Mouse (Mus musculus) gastrocnemius, postnatal 14 days (tissue): ENCODE data around the gene Kif27. TPM values are rescaled to one million over a fixed set of nuclear protein-coding genes. Genes with fewer than 3 reads are reported as not detected.
"Not testable (repeated sequence)": the region's sequence is repeated elsewhere in the genome, so short reads cannot be mapped to it uniquely, and the experiment has no call there.

Experiments used
- DNase-seq: peaks from one replicate; pipeline ENCODE4 v3.0.0; 2021; ENCODE audit warnings: mixed read lengths
- intact Hi-C: fragments of 180-260 bp; cut with DNase I; formaldehyde crosslinking; loops from one replicate; pipeline ENCODE4 v1.15.1; 2025; ENCODE audit warnings: low total_unique reads
- total RNA-seq, 2 experiments: library from RNA; stranded (reverse); gene quantifications; 2 replicates each; pipeline ENCODE4 v1.2.3; 2021

The Kif27 gene
- total RNA-seq, 2 experiments from 2014 or later = 0.07 to 0.33 TPM

- no peak for DNase-seq
- intact Hi-C loops = no loop called here
These were observed 8.7 kb upstream of the Kif27 start for GRCm38 (mm10) chr13:58367641-58368040.

DNA sequence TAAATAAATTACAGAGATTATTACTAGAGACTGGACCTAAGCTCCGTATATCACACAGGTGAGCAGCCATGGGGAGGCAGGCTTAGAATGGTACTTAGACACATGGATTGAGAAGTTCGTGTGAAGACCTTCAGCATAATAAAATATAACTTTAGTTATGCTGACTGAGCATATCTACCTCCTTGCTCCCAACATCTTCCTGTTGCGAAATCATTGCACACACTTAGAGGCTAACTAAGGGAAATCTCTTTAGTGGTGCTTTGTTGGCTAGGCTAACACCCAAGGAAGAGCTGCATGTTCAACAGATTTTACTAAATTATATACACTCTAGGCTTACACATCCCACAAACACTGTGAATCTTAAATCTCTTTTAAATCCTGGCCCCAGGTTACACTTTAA lies 7.5 kb upstream of the Kif27 start:
- no peak for DNase-seq
- intact Hi-C loops = no loop called here

DNA sequence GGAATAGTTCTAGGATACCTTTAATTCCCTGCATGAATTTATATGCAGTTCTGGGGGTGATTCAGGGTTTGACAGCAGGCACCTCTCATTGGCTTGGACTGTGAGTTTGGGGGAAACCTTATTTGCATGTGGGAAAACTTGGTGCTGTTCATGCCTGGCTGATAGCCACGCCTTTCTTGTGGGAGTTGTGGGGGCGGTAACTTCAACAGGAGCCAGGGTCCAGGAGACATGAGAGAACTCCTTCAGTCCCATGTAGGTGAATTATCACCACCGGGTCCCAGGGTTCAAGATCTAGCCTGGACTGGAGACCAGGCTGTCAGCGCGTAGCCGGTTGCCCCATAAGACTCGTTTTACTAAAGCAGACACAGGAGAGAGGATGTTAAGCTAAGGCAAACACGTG lies 6.3 kb upstream of the Kif27 start:
- DNase-seq, intact Hi-C loops: not testable (repeated sequence)

GRCm38 (mm10) chr13:58364353-58365175 lies 5.6 kb upstream of the Kif27 start:
- DNase-seq = no peak
- intact Hi-C loops = no loop called here

DNA sequence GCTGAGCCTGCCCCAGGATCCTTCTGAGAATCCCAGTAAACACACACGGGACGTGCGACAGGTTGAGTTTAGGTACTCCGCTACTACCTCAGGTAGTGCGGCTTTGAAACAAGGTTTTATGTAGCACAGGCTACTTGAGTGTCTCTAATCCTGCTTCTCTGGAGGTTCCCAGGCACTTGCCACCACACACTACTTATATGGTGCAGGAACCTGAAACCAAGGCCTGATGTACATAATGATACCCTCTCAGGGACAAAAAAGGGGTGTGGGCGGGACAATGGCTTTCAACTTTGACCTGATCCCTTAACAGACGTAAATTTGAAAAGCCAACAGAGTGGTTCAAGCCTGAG lies 357 bp upstream of the Kif27 start:
- DNase-seq = no peak
- intact Hi-C loops = no loop called here

GRCm38 (mm10) chr13:58352996-58353395 lies 5.9 kb downstream of the Kif27 start:
- no peak for DNase-seq
- intact Hi-C loops = no loop called here

GRCm38 (mm10) chr13:58350606-58351005 lies 8.3 kb downstream of the Kif27 start:
- intact Hi-C loops = no loop called here

DNA sequence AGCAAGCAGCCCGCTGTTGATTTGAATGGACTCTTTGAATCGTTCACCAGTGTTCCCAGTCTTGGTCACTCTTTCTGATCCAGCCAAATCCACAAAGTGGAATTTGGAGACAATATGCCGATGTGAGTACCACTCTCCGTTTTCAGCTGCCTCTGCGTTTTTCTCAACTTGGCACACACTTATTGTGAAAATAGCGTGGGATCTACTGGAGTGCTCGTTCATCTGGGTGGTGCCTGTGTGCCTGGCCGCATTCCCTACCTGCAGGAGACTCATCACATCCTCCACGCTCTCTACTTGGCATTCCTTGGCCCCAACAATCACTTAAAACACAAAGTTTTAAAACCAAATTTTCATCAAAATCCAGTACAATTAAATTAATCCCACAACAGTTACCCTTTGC lies 14.4 kb downstream of the Kif27 start:
- no peak for DNase-seq

More at GRCm38 (mm10) chr13:58350606-58351005, 8.3 kb downstream of the Kif27 start:
- no peak for DNase-seq

DNA sequence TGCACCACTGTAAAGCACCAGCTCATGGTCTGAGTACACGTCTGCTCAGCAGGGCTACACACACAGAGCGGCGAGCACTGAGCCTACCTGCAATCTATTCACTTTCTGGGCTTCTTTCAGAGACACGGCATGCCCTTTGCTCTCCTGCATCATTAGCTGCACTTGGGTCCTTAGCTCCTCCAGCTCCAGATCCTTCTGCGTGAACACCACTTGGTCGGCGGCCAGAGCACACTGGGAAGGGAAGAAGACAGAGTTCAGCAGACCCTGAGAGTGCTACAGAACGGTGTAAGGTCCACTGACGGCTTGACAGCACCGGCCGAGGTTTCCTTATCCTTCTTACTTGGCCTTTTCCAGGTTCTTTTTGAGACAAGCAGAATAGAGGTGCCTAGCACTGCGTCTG lies 21.5 kb downstream of the Kif27 start:
- DNase-seq = no peak
- intact Hi-C loops = no loop called here

More for the DNA sequence above, 14.4 kb downstream of the Kif27 start:
- intact Hi-C loops = no loop called here

GRCm38 (mm10) chr13:58334116-58334515 lies 24.8 kb downstream of the Kif27 start:
- intact Hi-C loops = no loop called here
- DNase-seq = no peak

GRCm38 (mm10) chr13:58317768-58318167 lies 41.2 kb downstream of the Kif27 start:
- intact Hi-C loops = no loop called here
- DNase-seq = no peak

DNA sequence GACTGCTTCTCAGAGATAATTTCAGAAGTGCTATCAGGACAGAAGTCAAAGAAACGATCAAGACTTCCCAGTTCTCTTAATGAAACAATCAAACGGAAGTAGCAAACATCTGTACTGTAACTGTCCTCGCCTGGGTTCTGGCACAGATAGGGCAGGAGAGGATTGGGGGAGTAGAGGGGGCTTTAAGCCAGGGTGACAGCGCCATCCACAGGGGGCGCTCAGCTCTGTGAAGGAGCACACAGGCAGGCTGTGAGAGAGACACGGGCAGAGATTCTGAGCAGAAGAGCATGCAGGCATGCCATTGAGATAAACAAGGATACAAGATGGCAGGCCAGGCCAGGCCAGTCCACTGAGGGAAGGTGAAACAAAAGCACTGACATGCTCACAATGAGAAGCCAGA lies 43.9 kb downstream of the Kif27 start:
- intact Hi-C loops = no loop called here
- DNase-seq = no peak

DNA sequence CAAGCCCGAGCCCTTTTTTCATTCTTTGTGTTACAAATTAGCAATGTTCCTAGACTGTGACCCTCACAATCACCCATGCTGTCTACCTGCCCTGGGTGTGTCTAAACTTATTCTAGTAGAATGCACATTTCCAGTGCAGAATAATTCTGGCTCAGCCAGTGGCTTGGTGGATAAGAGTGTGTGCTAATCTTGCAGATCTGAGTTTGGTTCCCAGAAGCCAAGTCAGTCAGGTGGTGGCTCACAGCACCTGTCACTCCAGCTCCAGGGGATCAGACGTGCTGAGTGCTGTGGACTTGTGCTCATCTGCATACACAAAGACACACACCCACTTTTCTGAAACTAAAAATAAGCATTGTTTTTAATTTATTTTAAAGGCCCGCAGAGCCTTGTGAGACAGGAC lies 45.2 kb downstream of the Kif27 start:
- intact Hi-C loops = no loop called here
- DNase-seq = no peak

DNA sequence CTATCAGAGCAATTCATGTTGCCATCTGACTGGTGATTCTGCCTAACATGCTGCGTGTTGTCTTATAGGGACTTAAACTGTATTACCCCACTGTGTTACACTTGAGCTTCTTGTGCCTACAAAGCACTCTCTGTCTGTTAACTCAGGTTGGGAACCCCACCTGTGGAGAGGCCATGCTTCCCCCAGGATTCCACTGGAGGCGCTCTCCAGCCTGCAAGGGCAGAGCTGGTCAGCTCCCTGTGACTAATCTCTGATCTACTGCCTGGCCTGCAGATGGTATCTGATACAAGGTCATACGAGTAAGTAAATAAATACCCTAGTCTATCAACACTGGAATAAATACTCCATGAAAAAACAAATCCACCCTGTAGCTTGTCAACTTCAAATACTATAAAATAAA lies 47.6 kb downstream of the Kif27 start:
- DNase-seq = no peak
- intact Hi-C loops = no loop called here

- no peak for DNase-seq
- intact Hi-C loops = no loop called here
These were observed 49.4 kb downstream of the Kif27 start for GRCm38 (mm10) chr13:58309499-58309898.

- intact Hi-C loops = no loop called here
- no peak for DNase-seq
These were observed 51.5 kb downstream of the Kif27 start for GRCm38 (mm10) chr13:58307453-58307852.

DNA sequence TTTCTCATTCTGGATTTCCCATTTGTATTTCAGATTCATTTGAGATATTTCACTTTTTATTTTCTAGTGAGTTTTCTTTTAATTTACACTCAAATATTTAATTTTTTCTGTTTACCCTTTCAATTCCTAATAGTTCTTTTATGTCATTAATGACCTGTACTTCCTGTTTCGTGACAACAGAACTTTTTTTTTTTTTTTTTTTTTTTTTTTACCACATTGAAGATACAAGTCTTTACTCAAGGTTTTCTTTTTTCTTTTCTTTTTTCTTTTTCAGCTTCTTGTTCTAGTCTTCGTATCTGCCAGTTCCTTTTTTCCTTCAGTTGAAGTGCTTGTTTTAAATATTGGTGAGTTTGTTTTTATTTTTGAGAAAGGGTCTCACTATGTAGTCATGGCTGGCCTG lies 53.7 kb downstream of the Kif27 start:
- DNase-seq = no peak
- intact Hi-C loops = no loop called here

GRCm38 (mm10) chr13:58302421-58303145 lies 56.3 kb downstream of the Kif27 start:
- DNase-seq = no peak
- intact Hi-C loops = no loop called here

GRCm38 (mm10) chr13:58301961-58302360 lies 57.0 kb downstream of the Kif27 start:
- intact Hi-C loops = no loop called here
- no peak for DNase-seq

GRCm38 (mm10) chr13:58298756-58299155 lies 60.2 kb downstream of the Kif27 start:
- DNase-seq = no peak
- intact Hi-C loops = no loop called here

- no peak for DNase-seq
- intact Hi-C loops = no loop called here
These were observed 63.3 kb downstream of the Kif27 start for GRCm38 (mm10) chr13:58295582-58295981.
